Mouse (Mus musculus) intestine, postnatal 0 days (tissue): Measurements from ENCODE around the gene Maml1. TPM values are rescaled to one million over a fixed set of nuclear protein-coding genes. Genes with fewer than 3 reads are reported as not detected.
A peak's percentile ranks its signal among the peaks of the same experiment; 100 is the strongest.

Experiments
- ATAC-seq: fragments of 200-750 bp; cut with Nextera tagmentation; 2 replicates; pipeline ENCODE4 v1.8.0; 2017; ENCODE audit warnings: mild to moderate bottlenecking, moderate TSS enrichment, moderate library complexity
- H3K27ac ChIP-seq: fragments of 300-500 bp; sonication (generic); 2 replicates; pipeline ENCODE4 v1.5.1; 2014; ENCODE audit warnings: mild to moderate bottlenecking, low read depth, low read length, moderate library complexity
- H3K27me3 ChIP-seq: fragments of 300-500 bp; sonication (generic); replicated peaks from 2 replicates; pipeline ENCODE4 v1.6.1; 2014; ENCODE audit warnings: low read length, mixed read lengths; ENCODE audit not compliant: control insufficient read depth, insufficient read depth
- H3K36me3 ChIP-seq: fragments of 300-500 bp; sonication (generic); 2 replicates; pipeline ENCODE4 v1.6.1; 2014; ENCODE audit warnings: mild to moderate bottlenecking, moderate library complexity; ENCODE audit not compliant: control insufficient read depth, insufficient read depth
- H3K4me1 ChIP-seq: fragments of 300-500 bp; sonication (generic); replicated peaks from 2 replicates; pipeline ENCODE4 v1.6.1; 2014; ENCODE audit warnings: antibody characterized with exemption, low read length, mixed read lengths; ENCODE audit not compliant: control insufficient read depth, insufficient read depth
- H3K4me2 ChIP-seq: fragments of 300-500 bp; sonication (generic); replicated peaks from 2 replicates; pipeline ENCODE4 v1.6.1; 2014; ENCODE audit warnings: low read depth, mild to moderate bottlenecking, moderate library complexity
- H3K4me3 ChIP-seq: fragments of 300-500 bp; sonication (generic); 2 replicates; pipeline ENCODE4 v1.5.1; 2014; ENCODE audit warnings: low read depth, low read length
- H3K9ac ChIP-seq: fragments of 300-500 bp; sonication (generic); 2 replicates; pipeline ENCODE4 v1.6.1; 2014; ENCODE audit warnings: mild to moderate bottlenecking, low read depth, low read length
- H3K9me3 ChIP-seq: fragments of 300-500 bp; sonication (generic); 2 replicates; pipeline ENCODE4 v1.6.1; 2016; ENCODE audit warnings: mixed run types; ENCODE audit not compliant: control insufficient read depth
- CTCF ChIP-seq: sonication (generic); IDR thresholded peaks from 2 replicates; pipeline ENCODE4 v1.5.1; 2016; ENCODE audit warnings: low read depth, mild to moderate bottlenecking, control low read depth, antibody characterized with exemption, moderate library complexity
- WGBS: fragments of 180-500 bp; shearing (Covaris S2); extraction: QIAGEN DNeasy Blood & Tissue Kit; methylation state at CpG from one replicate; pipeline ENCODE4 v1.1.7; 2014; 5-methylcytosine and 5-hydroxymethylcytosine counted together
- polyA plus RNA-seq: library from polyadenylated mRNA; unstranded; fragments of >200 nt; fragmentation: Nextera tagmentation; extraction: Ambion mirVana; gene quantifications from 2 replicates; pipeline ENCODE4 v1.2.1, GENCODE M21; 2015

Gene Maml1
- polyA plus RNA-seq: 2.5 and 2.6 TPM in 2 replicates

DNA sequence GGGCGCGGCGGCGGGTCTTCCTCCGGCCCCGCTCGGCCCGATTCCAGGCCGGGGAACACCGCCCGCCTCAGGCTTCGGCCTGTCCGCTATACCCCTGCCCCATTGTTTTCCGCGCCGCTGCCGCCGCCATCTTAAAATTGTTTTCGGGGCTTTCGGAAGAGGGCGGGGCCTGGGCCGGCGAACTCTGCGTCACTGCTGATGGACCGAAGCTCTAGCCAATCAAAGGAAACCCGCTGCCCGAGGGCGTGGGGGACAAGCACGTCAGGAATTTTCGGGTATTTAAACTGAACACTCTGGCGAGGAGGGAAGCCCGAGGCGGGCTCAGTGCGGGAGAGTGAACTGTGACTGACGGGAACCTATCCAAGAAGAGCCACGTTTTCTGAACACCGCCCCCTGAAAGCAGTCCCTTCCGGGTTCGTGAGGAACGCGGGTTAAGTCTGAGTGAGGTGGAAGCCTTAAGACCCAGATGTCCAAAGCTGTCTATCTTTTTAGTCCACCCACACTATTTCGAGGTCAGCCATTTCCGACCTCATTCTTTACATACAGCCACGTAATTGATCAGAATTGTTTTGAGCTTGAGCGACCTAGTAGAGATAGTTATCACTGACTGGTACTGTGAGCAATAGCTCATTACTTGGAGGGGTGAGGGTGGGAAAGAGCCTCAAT, at the start of gene Maml1:
TSS of gene Maml1 (minus strand) at position 122 of the 666 bp plus-strand sequence.
- peak; percentile 98 for ATAC-seq
- under 1% methylated on average over 45 of the region's 45 CpGs for WGBS
- peak within 1 kb of the TSS; percentile 99 for H3K27ac ChIP-seq
- TF ChIP-seq CTCF: 0 out of 2 replicates have a peak, but pooled peaks have one; percentile 15
- H3K9ac ChIP-seq: peak within 1 kb of the TSS; percentile 98
- no peaks in the 10 kb centered on the region for H3K4me1 ChIP-seq
- H3K9me3 ChIP-seq: no peaks in the 10 kb centered on the region
- peak within 1 kb of the TSS; percentile 65 for H3K4me2 ChIP-seq
- H3K36me3 ChIP-seq: peaks cover 18% of the 10 kb centered on the region
- peak within 1 kb of the TSS; percentile 95 for H3K4me3 ChIP-seq
- H3K27me3 ChIP-seq: no peaks in the 10 kb centered on the region

DNA sequence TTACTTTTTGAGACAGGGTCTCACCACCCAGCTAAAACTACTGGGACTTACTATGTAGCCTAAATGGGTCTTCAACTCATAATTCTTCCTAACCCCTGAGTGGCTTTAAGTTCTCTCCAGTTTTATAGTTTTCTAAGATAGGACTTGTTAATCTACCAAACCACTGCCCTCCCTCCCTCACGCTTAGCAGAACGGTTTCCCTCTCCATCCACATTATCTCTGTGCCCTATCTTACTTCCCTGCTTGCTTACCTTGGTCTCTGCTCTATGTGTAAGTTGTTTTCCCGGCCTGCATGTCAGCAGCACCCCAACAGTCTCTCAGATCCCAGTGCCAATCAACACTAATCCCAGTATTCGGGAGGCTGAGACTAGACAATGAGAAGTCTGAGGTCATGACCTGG, 44.8 kb upstream of the Maml1 start:
- no peak for ATAC-seq
- WGBS: 58% methylated on average over 4 of the region's 4 CpGs
- Histone ChIP-seq H3K4me3 (no peak overlapping the region), H3K27ac (no peak overlapping the region), H3K36me3 (no peaks in the 10 kb centered on the region), H3K4me1 (no peaks in the 10 kb centered on the region), H3K9ac (no peak overlapping the region), H3K27me3 (no peaks in the 10 kb centered on the region), H3K4me2 (no peak overlapping the region), H3K9me3 (no peaks in the 10 kb centered on the region)
- TF ChIP-seq CTCF: no peak

- TF ChIP-seq CTCF: no peak
- H3K27me3 ChIP-seq: no peaks in the 10 kb centered on the region
- ATAC-seq: 0 out of 2 replicates have a peak, but pooled peaks have one; percentile 47
- no peak overlapping the region for H3K9ac ChIP-seq
- WGBS: 26% methylated on average over 1 of the region's 1 CpGs
- no peak overlapping the region for H3K4me3 ChIP-seq
- H3K9me3 ChIP-seq: no peaks in the 10 kb centered on the region
- no peak overlapping the region for H3K27ac ChIP-seq
- peak overlapping the region; percentile 4; the same call in 1 of the 2 replicates for H3K4me2 ChIP-seq
- H3K4me1 ChIP-seq: no peaks in the 10 kb centered on the region
- H3K36me3 ChIP-seq: no peaks in the 10 kb centered on the region
Measured at GRCm38 (mm10) chr11:50336126-50336525, 44.0 kb upstream of the Maml1 start.

DNA sequence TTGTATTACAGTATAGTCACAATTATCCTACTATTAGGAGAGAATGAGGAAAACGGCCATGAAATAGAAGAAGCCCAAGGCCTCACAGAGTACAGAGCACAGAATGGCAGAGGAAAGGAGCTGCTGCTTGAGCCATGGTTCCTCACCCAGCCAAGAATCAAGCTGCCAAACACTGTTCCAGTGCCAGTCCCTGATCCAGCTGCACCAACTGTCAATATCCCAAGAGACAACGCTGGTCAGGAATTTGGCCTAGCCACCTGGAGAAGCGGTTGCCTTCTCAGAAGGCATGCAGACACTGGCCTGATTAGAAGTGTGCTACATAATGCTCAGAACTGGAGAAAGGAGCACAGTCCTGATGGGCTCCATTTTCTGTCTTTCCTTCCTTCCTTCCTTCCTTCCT, 41.1 kb upstream of the Maml1 start:
- Histone ChIP-seq H3K4me1 (no peaks in the 10 kb centered on the region), H3K4me3 (no peak overlapping the region), H3K9ac (no peak overlapping the region), H3K27ac (no peak overlapping the region), H3K36me3 (no peaks in the 10 kb centered on the region), H3K9me3 (no peaks in the 10 kb centered on the region), H3K27me3 (no peaks in the 10 kb centered on the region), H3K4me2 (no peak overlapping the region)
- no peak for TF ChIP-seq CTCF
- ATAC-seq: no peak
- 93% methylated on average over 3 of the region's 3 CpGs for WGBS

- Histone ChIP-seq H3K27ac (no peak overlapping the region), H3K27me3 (no peaks in the 10 kb centered on the region), H3K4me3 (no peak overlapping the region), H3K4me2 (no peak overlapping the region), H3K4me1 (no peaks in the 10 kb centered on the region), H3K9ac (no peak overlapping the region), H3K36me3 (no peaks in the 10 kb centered on the region), H3K9me3 (no peaks in the 10 kb centered on the region)
- no peak for TF ChIP-seq CTCF
- ATAC-seq: no peak
- 94% methylated on average over 1 of the region's 1 CpGs for WGBS
Measured at GRCm38 (mm10) chr11:50329378-50329777, 37.3 kb upstream of the Maml1 start.

DNA sequence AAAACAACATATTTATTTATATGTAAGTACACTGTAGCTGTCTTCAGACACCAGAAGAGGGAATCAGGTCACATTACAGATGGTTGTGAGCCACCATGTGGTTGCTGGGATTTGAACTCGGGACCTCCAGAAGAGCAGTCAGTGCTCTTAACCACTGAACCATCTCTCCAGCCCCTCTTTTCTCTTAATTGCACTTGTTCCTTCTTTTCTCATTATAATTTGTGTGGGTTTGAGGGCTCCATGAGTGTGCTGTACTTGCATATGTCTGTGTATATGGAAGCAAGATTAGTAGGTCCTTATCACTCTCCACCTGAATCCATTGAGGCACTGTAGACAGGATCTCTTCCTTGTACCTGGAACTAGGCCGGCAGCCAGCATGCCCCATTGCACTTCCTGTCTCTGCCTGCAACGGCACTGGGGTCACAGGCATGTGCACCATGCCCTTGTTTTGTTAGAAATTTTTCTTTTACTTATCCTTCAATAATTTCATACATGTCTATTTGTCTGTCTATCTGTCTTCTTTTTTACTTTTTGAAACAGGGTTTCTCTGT, 36.0 kb upstream of the Maml1 start:
- WGBS: 73% methylated on average over 3 of the region's 3 CpGs
- no peak for ATAC-seq
- TF ChIP-seq CTCF: no peak
- Histone ChIP-seq H3K4me2 (no peak overlapping the region), H3K27ac (no peak overlapping the region), H3K4me3 (no peak overlapping the region), H3K27me3 (no peaks in the 10 kb centered on the region), H3K36me3 (no peaks in the 10 kb centered on the region), H3K4me1 (no peaks in the 10 kb centered on the region), H3K9me3 (no peaks in the 10 kb centered on the region), H3K9ac (no peak overlapping the region)
